Comparison of ENCODE assay signal across 13 mouse cellular contexts in genomic region chr7:16938117-16938791, GRCm38 (mm10). TPM values are rescaled to one million over a fixed set of nuclear protein-coding genes. Genes with fewer than 3 reads are reported as not detected.
DNase-seq lines count a peak whose midpoint lies in the region; ATAC-seq lines count a peak whose summit lies in the region.
"Had no signal": no experiment of that assay in that cellular context is flagged by ENCODE, and none has a peak within 500 bp of the region (broad histone marks: within the 10 kb centered on the region; RNA-seq: fewer than 3 reads in every experiment).

No protein-coding gene starts in this region.

- H3K4me3 ChIP-seq in limb, embryonic 13.5 days: no peak overlapping the region
- H3K4me3 ChIP-seq in limb, embryonic 10.5 days: no peak overlapping the region
- H3K4me3 ChIP-seq in embryonic facial prominence, embryonic 12.5 days: no peak overlapping the region
- no peak overlapping the region for H3K4me3 ChIP-seq in hindbrain, embryonic 15.5 days
- peak overlapping the region; percentile 1; the same call in 1 of the 2 replicates for H3K4me3 ChIP-seq in midbrain, embryonic 16.5 days (ENCODE audit: low read depth, low read length)
- H3K4me3 ChIP-seq: embryonic facial prominence, embryonic 15.5 days; intestine, embryonic 15.5 days; lung, embryonic 15.5 days had no signal

- 73% methylated on average over 17 of the region's 17 CpGs for WGBS in limb, embryonic 13.5 days
- 77% methylated on average over 17 of the region's 17 CpGs for whole genome bisulfite sequencing in limb, embryonic 10.5 days
- 69% methylated on average over 17 of the region's 17 CpGs for WGBS in embryonic facial prominence, embryonic 12.5 days
- 57% methylated on average over 17 of the region's 17 CpGs for WGBS in hindbrain, embryonic 15.5 days
- 58% methylated on average over 17 of the region's 17 CpGs for WGBS in midbrain, embryonic 16.5 days

- DNase-seq in limb, embryonic 10.5 days (ENCODE audit: low spot score): no peak
- DNase-seq in thymus, postnatal 14 days: no peak
- DNase-seq in adrenal gland, adult (ENCODE audit: inconsistent age in 2 of 2, low spot score in 1 of 2): no peak
- no peak for DNase-seq in adrenal gland, adult 18-20 months (ENCODE audit: low spot score in 2 of 2)
- DNase-seq: adrenal gland, adult 8-10 months had no signal

- peaks cover 24% of the 10 kb centered on the region for H3K4me1 ChIP-seq in limb, embryonic 13.5 days
- H3K4me1 ChIP-seq in limb, embryonic 10.5 days: 0 out of 2 replicates have a peak, but pooled peaks cover 3% of the 10 kb centered on the region
- H3K4me1 ChIP-seq in embryonic facial prominence, embryonic 12.5 days: peaks cover 9% of the 10 kb centered on the region; the same call in 1 of the 2 replicates
- peaks cover 54% of the 10 kb centered on the region for H3K4me1 ChIP-seq in hindbrain, embryonic 15.5 days (replicated peaks)
- peaks cover 52% of the 10 kb centered on the region for H3K4me1 ChIP-seq in midbrain, embryonic 16.5 days (ENCODE audit: control insufficient read depth, insufficient read depth, low read length)

- no peaks in the 10 kb centered on the region for H3K27me3 ChIP-seq in limb, embryonic 13.5 days
- H3K27me3 ChIP-seq in limb, embryonic 10.5 days (ENCODE audit: low read depth, poor library complexity, severe bottlenecking): no peaks in the 10 kb centered on the region
- no peaks in the 10 kb centered on the region for H3K27me3 ChIP-seq in embryonic facial prominence, embryonic 12.5 days
- no peaks in the 10 kb centered on the region for H3K27me3 ChIP-seq in hindbrain, embryonic 15.5 days
- no peaks in the 10 kb centered on the region for H3K27me3 ChIP-seq in midbrain, embryonic 16.5 days (ENCODE audit: control insufficient read depth, insufficient read depth, low read depth, low read length)
- H3K27me3 ChIP-seq: embryonic facial prominence, embryonic 15.5 days; intestine, embryonic 15.5 days; lung, embryonic 15.5 days had no signal

- H3K9ac ChIP-seq in limb, embryonic 13.5 days: no peak overlapping the region
- H3K9ac ChIP-seq in embryonic facial prominence, embryonic 12.5 days: no peak overlapping the region
- H3K9ac ChIP-seq in hindbrain, embryonic 15.5 days: no peak overlapping the region
- H3K9ac ChIP-seq in midbrain, embryonic 16.5 days (ENCODE audit: low read depth, low read length): 0 out of 2 replicates have a peak overlapping the region, but pooled peaks have one; percentile 11
- H3K9ac ChIP-seq: embryonic facial prominence, embryonic 15.5 days; intestine, embryonic 15.5 days; lung, embryonic 15.5 days had no signal

- H3K4me2 ChIP-seq in limb, embryonic 13.5 days (replicated peaks): no peak overlapping the region
- no peak overlapping the region for H3K4me2 ChIP-seq in embryonic facial prominence, embryonic 12.5 days (replicated peaks)
- peak overlapping the region; percentile 43 for H3K4me2 ChIP-seq in hindbrain, embryonic 15.5 days
- peak overlapping the region; percentile 35 for H3K4me2 ChIP-seq in midbrain, embryonic 16.5 days (ENCODE audit: low read length)
- H3K4me2 ChIP-seq: embryonic facial prominence, embryonic 15.5 days; intestine, embryonic 15.5 days; lung, embryonic 15.5 days had no signal

- no peaks in the 10 kb centered on the region for H3K9me3 ChIP-seq in limb, embryonic 13.5 days
- no peaks in the 10 kb centered on the region for H3K9me3 ChIP-seq in limb, embryonic 10.5 days (replicated peaks)
- H3K9me3 ChIP-seq in embryonic facial prominence, embryonic 12.5 days: no peaks in the 10 kb centered on the region
- no peaks in the 10 kb centered on the region for H3K9me3 ChIP-seq in hindbrain, embryonic 15.5 days
- no peaks in the 10 kb centered on the region for H3K9me3 ChIP-seq in midbrain, embryonic 16.5 days (replicated peaks; ENCODE audit: control insufficient read depth, low read length, poor library complexity, severe bottlenecking)
- H3K9me3 ChIP-seq: embryonic facial prominence, embryonic 15.5 days; intestine, embryonic 15.5 days; lung, embryonic 15.5 days had no signal

- no peaks in the 10 kb centered on the region for H3K36me3 ChIP-seq in limb, embryonic 13.5 days
- no peaks in the 10 kb centered on the region for H3K36me3 ChIP-seq in limb, embryonic 10.5 days
- H3K36me3 ChIP-seq in embryonic facial prominence, embryonic 12.5 days: no peaks in the 10 kb centered on the region
- no peaks in the 10 kb centered on the region for H3K36me3 ChIP-seq in hindbrain, embryonic 15.5 days
- H3K36me3 ChIP-seq in midbrain, embryonic 16.5 days (ENCODE audit: control insufficient read depth, insufficient read depth, low read length): no peaks in the 10 kb centered on the region
- H3K36me3 ChIP-seq: embryonic facial prominence, embryonic 15.5 days; intestine, embryonic 15.5 days; lung, embryonic 15.5 days had no signal

- peak; percentile 46; the same call in 1 of the 2 replicates for ATAC-seq in limb, embryonic 13.5 days (ENCODE audit: low FRiP score, low read depth)
- 0 out of 2 replicates have a peak, but pooled peaks have one; percentile 30 for ATAC-seq in embryonic facial prominence, embryonic 12.5 days (ENCODE audit: insufficient number of reproducible peaks, insufficient read depth, low FRiP score, low TSS enrichment)
- ATAC-seq in hindbrain, embryonic 15.5 days (ENCODE audit: low FRiP score, low read depth): peak; percentile 89
- peak; percentile 88 for ATAC-seq in midbrain, embryonic 16.5 days
- ATAC-seq: intestine, embryonic 15.5 days had no signal

- no peak overlapping the region for H3K27ac ChIP-seq in limb, embryonic 13.5 days
- no peak overlapping the region for H3K27ac ChIP-seq in limb, embryonic 10.5 days
- H3K27ac ChIP-seq in embryonic facial prominence, embryonic 12.5 days: 0 out of 2 replicates have a peak overlapping the region, but pooled peaks have one; percentile 3
- H3K27ac ChIP-seq in hindbrain, embryonic 15.5 days (replicated peaks): peak overlapping the region; percentile 83
- H3K27ac ChIP-seq in midbrain, embryonic 16.5 days (ENCODE audit: low read length): peak overlapping the region; percentile 86
- H3K27ac ChIP-seq: embryonic facial prominence, embryonic 15.5 days; intestine, embryonic 15.5 days; lung, embryonic 15.5 days had no signal

RNA-seq across cellular contexts. Expression of gene Pnmal2, which starts 6.2 kb away (rescaled TPM):
- polyA plus RNA-seq in limb, embryonic 13.5 days (2015; fragmentation: Nextera tagmentation; extraction: Ambion mirVana): 22.7 and 23.4 TPM in 2 replicates
- 2.6 and 5.7 TPM in 2 replicates for polyA plus RNA-seq in limb, embryonic 10.5 days (2016; fragmentation: Nextera tagmentation; extraction: Ambion mirVana)
- 15.9 and 16.6 TPM in 2 replicates for polyA plus RNA-seq in embryonic facial prominence, embryonic 12.5 days (2016; fragmentation: Nextera tagmentation; extraction: Ambion mirVana)
- 142 and 150 TPM in 2 replicates for polyA plus RNA-seq in hindbrain, embryonic 15.5 days (2015; fragmentation: Nextera tagmentation; extraction: Ambion mirVana)
- polyA plus RNA-seq in midbrain, embryonic 16.5 days (2015; fragmentation: Nextera tagmentation; extraction: Ambion mirVana): 186 and 206 TPM in 2 replicates
- total RNA-seq in adrenal gland, adult 18-20 months (2021): 10 to 100 TPM; 24.4 to 33.3 TPM

RNA-seq across cellular contexts. Expression of gene Calm3, which starts 14.3 kb away (rescaled TPM):
- polyA plus RNA-seq in limb, embryonic 13.5 days (2015; fragmentation: Nextera tagmentation; extraction: Ambion mirVana): 103 and 115 TPM in 2 replicates
- 127 and 134 TPM in 2 replicates for polyA plus RNA-seq in limb, embryonic 10.5 days (2016; fragmentation: Nextera tagmentation; extraction: Ambion mirVana)
- polyA plus RNA-seq in embryonic facial prominence, embryonic 12.5 days (2016; fragmentation: Nextera tagmentation; extraction: Ambion mirVana): 123 and 134 TPM in 2 replicates
- polyA plus RNA-seq in hindbrain, embryonic 15.5 days (2015; fragmentation: Nextera tagmentation; extraction: Ambion mirVana): 382 and 391 TPM in 2 replicates
- polyA plus RNA-seq in midbrain, embryonic 16.5 days (2015; fragmentation: Nextera tagmentation; extraction: Ambion mirVana): 405 and 443 TPM in 2 replicates
- total RNA-seq in adrenal gland, adult 18-20 months (2021): 100 to 1,000 TPM; 227 to 234 TPM

RNA-seq across cellular contexts. Expression of gene Pnmal1, which starts 21.2 kb away (rescaled TPM):
- 1.00 and 1.0 TPM in 2 replicates for polyA plus RNA-seq in limb, embryonic 13.5 days (2015; fragmentation: Nextera tagmentation; extraction: Ambion mirVana)
- polyA plus RNA-seq in limb, embryonic 10.5 days (2016; fragmentation: Nextera tagmentation; extraction: Ambion mirVana): 0.79 and 1.5 TPM in 2 replicates
- polyA plus RNA-seq in embryonic facial prominence, embryonic 12.5 days (2016; fragmentation: Nextera tagmentation; extraction: Ambion mirVana): 2.8 and 3.6 TPM in 2 replicates
- 52.6 and 57.5 TPM in 2 replicates for polyA plus RNA-seq in hindbrain, embryonic 15.5 days (2015; fragmentation: Nextera tagmentation; extraction: Ambion mirVana)
- 83.1 and 89.5 TPM in 2 replicates for polyA plus RNA-seq in midbrain, embryonic 16.5 days (2015; fragmentation: Nextera tagmentation; extraction: Ambion mirVana)
- total RNA-seq in adrenal gland, adult 18-20 months (2021): 1 to 10 TPM; 3.5 to 4.0 TPM
- polyA plus RNA-seq: spleen, adult 2 months had no signal

RNA-seq across cellular contexts. Expression of gene Ptgir, which starts 32.0 kb away (rescaled TPM):
- polyA plus RNA-seq in limb, embryonic 13.5 days (2015; fragmentation: Nextera tagmentation; extraction: Ambion mirVana): 2.0 TPM in 2 replicates
- 0.18 and 0.43 TPM in 2 replicates for polyA plus RNA-seq in limb, embryonic 10.5 days (2016; fragmentation: Nextera tagmentation; extraction: Ambion mirVana)
- 1.7 and 2.2 TPM in 2 replicates for polyA plus RNA-seq in embryonic facial prominence, embryonic 12.5 days (2016; fragmentation: Nextera tagmentation; extraction: Ambion mirVana)
- polyA plus RNA-seq in hindbrain, embryonic 15.5 days (2015; fragmentation: Nextera tagmentation; extraction: Ambion mirVana): 0.13 and 0.52 TPM in 2 replicates
- 0.22 and 0.23 TPM in 2 replicates for polyA plus RNA-seq in midbrain, embryonic 16.5 days (2015; fragmentation: Nextera tagmentation; extraction: Ambion mirVana)
- 1 to 10 TPM in 1 of 2 experiments, under 1 TPM in 1; 0.96 to 1.1 TPM for total RNA-seq in adrenal gland, adult 18-20 months (2021)

RNA-seq across cellular contexts. Expression of gene Gm42372, which starts 44.6 kb away (rescaled TPM):
- polyA plus RNA-seq in limb, embryonic 13.5 days (2015; fragmentation: Nextera tagmentation; extraction: Ambion mirVana): 0.27 and 0.31 TPM in 2 replicates
- 0.96 and 0.98 TPM in 2 replicates for polyA plus RNA-seq in limb, embryonic 10.5 days (2016; fragmentation: Nextera tagmentation; extraction: Ambion mirVana)
- polyA plus RNA-seq in embryonic facial prominence, embryonic 12.5 days (2016; fragmentation: Nextera tagmentation; extraction: Ambion mirVana): 0.36 and 0.41 TPM in 2 replicates
- 5.9 and 6.0 TPM in 2 replicates for polyA plus RNA-seq in hindbrain, embryonic 15.5 days (2015; fragmentation: Nextera tagmentation; extraction: Ambion mirVana)
- polyA plus RNA-seq in midbrain, embryonic 16.5 days (2015; fragmentation: Nextera tagmentation; extraction: Ambion mirVana): 7.2 and 7.3 TPM in 2 replicates
- 1 to 10 TPM; 1.6 to 2.0 TPM for total RNA-seq in adrenal gland, adult 18-20 months (2021)

Comparison
In these comparisons a context has a peak if more than half of its experiments do, and no peak if none do; other contexts are left out.
1. ATAC-seq: peak in every context shown above with its lines; median percentile 89 in hindbrain, embryonic 15.5 days; 88 in midbrain, embryonic 16.5 days; 46 in limb, embryonic 13.5 days; 30 in embryonic facial prominence, embryonic 12.5 days.
2. H3K27ac ChIP-seq: peak in embryonic facial prominence, embryonic 12.5 days (single experiment), hindbrain, embryonic 15.5 days (single experiment) and midbrain, embryonic 16.5 days (single experiment); none in limb, embryonic 13.5 days (single experiment) and limb, embryonic 10.5 days (single experiment).
3. H3K4me2 ChIP-seq: peak in hindbrain, embryonic 15.5 days (single experiment) and midbrain, embryonic 16.5 days (single experiment); none in limb, embryonic 13.5 days (single experiment) and embryonic facial prominence, embryonic 12.5 days (single experiment).
4. RNA of gene Pnmal1, which starts 21.2 kb away (polyA plus RNA-seq): 83.1 to 89.5 TPM in midbrain, embryonic 16.5 days and 52.6 to 57.5 TPM in hindbrain, embryonic 15.5 days; 2.8 to 3.6 TPM in embryonic facial prominence, embryonic 12.5 days, 0.79 to 1.5 TPM in limb, embryonic 10.5 days and 1.00 to 1.0 TPM in limb, embryonic 13.5 days; every median in the first group is over 10 times any median in the second.